Mouse (Mus musculus) olfactory bulb, adult 2 months (tissue): ENCODE measurements around the gene Hoxb1.

ENCODE experiments used
- CTCF ChIP-seq: fragments of 200-500 bp; IDR thresholded peaks from 2 replicates; pipeline ENCODE4 v1.5.1; 2012; ENCODE audit warnings: low read depth, mild to moderate bottlenecking, low read length, moderate library complexity; ENCODE audit not compliant: insufficient read depth
- POLR2A ChIP-seq: fragments of 200-500 bp; IDR thresholded peaks from 2 replicates; pipeline ENCODE4 v1.6.1; 2012; ENCODE audit warnings: mild to moderate bottlenecking, low read depth, low read length, moderate library complexity; ENCODE audit not compliant: insufficient read depth

DNA sequence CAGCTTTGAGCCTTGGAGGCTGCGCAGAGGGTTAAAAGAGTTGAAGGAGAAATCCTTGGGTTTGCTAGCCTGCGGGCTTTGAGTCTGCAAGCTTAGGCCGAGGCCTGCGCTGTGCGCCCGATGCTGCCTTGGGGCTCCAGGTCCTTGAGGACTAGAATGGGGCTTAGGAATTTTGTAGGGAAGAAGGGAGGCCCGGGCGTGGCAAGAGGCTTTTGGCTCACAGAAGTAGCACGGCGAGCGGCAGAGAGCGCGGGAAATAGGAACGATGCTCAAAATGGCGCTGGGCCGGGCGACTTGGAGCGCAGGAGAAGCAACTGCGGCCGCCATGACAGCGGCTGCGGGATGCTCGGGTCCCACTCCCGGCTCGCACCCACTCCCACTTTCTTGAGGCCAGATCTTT, 11.2 kb upstream of the Hoxb1 start:
- TF ChIP-seq CTCF (no peak), POLR2A (no peak)
